Mouse (Mus musculus) testis, postnatal 10 days (tissue): ENCODE data around the gene Hoxd12.

ENCODE experiments used
- DNase-seq: peaks from one replicate; pipeline ENCODE4 v3.0.0; 2021; ENCODE audit warnings: low spot score

Hoxd12 gene

DNA sequence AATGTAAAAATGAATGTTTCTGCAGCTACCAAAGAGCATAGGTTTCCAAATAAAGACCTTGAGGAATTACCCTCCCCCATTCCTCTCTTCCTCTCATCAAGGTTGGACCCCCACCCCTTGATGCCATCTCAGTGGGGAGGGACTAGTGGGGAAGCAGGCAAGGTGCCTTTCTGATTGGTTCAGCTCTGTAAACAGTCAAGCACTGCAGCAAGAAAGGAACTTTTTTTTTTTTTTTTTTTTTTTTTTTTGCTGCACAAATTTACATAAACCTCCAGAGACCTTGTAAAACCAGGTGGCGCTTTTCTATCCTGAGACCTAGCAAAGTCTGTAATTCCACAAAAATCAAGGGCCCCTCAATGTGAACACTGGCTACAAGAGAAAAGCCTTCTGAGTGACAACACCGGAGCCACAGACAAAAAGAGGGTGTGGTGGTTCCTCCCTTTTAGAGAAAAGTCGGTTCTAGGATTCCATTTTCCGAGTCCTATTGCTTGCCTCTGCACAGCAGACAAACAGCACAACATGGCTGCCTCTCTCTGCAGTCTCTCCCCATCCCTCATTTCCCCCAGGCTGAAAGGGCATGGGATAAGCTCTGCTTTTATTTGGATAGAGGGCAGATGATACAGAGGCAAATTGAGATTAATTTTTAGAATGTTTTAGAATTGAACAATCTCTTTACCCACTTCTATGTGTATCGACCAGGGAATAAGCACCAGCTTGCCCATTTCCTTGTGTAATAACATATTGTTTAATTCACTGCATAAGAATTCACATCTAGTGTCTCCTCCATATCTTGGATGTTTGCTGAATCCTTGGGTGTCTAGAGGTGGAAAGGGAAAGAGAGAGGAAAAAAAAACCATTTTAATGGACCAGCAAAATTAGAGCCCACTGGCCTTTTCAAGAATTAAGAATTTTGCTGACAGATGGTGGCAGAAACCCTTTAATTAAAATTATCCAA lies 34.9 kb downstream of the Hoxd12 start:
- peak; percentile 36 for DNase-seq

DNA sequence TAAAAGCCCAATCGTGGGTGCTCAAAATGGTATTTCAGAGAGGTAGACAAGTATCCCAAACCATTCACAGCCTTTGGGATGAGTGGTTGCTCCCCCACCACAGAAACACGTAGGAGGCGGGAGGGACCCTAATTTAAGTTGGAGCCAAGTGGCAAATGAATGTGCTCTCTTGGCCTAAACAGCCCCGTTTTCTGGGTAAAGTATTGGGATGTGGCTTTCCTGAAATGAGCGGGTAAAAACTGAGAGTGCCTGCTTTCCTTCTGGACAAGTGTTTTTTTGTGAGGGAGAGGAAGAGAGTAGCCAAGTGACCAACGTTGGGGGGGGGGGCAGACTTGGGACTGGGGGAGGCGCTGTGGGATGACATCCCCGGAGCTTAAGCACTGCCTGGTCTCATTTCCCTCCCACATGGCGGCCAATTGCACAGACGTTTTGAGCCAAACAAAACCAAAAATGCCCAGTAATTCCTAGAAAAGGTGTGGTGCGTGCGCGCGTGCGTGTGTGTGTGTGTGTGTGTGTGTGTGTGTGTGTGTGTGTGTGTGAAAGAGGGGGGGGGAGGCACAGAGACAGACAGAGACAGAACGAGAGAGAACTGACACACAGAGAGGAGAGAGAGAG lies 36.2 kb downstream of the Hoxd12 start:
- peak; percentile 45 for DNase-seq

DNA sequence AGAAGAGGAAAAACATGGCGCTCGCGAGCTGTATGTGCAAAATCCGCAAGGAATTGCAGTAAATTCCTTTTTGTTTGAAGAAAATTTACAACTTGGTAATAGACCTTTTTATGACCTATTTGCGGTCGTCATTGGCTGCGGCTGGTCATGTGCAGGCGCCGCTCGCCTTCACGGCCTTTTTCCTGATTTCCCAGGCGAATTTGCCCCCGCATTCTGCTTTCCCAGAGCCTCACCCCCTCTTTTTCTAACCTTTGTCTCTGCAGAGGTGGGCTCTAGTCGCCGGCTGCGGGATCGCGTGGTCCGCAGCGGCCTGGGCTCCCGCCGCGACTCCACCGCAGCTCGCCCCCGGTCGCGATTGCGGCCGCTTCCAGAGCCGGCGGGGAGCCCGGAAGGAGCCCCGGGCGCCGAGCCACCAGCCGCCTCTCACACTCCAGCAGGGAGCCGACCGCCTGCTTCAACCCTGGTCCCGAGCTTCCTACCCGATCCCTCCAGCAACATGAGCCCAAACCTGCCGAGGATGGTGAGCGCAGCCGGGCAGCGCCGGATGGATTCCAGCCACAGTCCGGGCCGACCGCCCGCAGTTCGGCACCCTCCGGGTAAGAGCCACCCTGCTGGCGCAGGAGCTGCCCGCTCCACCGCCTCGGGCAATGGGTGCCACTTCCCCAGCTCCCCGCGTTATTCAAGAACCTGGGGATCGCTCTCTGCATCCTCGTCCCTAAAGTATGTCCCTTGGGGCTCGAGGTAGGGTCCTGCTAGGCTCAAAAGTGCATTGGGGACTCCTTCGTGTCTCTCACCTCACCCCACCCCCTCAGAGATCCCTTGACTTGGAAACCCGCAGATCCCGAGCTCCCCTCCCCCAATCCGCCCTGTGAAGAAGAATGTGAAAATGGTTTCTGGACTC lies 37.2 kb downstream of the Hoxd12 start, which contains the start of the genes Hoxd3 and Hoxd4:
Gene Hoxd3 (plus strand): TSS at position 207 of the 901 bp plus-strand sequence.
Gene Hoxd4 (plus strand): TSS at position 209 of the 901 bp plus-strand sequence.
- DNase-seq, result peak; percentile 68

DNA sequence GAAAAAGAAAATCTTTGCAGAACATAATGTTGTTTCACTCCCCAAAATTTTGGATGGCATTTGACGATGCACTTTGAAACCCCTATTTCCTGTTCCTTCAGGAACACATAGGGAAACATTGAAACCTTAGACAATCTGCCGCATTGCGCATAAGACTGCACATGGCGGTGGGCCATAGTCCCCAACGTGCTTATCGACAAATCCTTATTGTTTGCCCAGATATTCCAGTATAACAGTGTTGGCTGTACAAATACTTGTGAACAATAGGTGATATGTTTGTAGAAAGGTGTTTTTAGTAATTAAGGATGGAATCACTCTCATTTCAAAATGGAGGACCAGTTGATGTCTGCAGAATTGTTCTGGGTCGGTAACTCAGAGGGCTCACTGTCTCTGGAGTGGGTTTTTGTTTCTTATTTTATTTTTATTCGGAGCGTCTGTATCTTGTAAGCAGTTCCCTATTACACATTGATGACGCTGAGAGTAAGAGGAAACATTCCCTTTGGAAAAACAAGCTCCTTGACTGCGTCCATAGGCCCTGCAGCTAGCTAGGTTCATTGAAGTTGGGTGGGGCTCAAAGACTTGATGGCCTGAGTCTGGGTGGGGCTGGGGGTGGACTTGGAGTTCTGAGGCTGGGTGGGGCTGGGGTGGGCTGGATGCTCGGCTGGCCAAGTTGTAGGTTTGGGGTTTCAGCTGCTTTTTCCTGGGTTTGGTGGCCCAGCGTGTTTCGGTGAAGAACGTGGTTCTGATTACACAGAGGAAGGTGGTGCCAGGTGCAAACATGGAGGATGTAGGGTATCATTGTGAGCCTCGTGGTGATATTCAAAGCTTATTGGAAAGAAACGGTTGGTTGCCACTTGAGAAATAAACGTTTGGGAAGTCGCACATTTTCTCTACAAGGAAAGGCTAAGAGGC lies 38.7 kb downstream of the Hoxd12 start:
- peak; percentile 40 for DNase-seq

DNA sequence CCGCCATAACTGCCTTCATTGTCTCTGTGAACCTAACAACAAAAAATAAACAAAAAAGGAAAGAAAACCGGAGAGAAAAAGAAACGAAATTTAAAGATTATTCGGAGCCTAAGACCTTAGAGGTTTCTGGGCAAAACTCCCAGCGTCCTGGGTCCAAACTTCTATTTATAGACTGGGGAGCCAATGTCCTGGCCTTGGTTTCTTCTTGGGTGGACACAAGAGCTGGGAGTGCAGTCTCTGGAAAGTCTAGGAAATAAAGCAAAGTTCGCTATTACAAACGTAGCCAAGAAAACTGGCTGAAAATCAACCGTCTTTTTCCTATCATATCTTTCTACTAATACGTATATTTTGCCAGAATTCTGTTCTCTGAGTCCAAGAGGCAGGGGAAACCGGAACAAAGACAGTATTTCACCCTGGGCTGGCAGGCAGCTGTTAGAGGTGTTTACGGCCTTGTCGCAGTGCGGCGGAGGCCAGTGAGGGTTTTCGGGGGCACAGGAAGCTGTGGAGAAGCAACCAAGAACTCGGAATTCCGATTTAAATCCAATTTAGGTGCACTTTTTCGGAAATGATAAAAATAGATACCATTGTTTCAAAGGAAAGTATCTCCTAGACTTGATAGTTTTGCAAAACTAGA lies 39.5 kb downstream of the Hoxd12 start:
- peak; percentile 48 for DNase-seq

DNA sequence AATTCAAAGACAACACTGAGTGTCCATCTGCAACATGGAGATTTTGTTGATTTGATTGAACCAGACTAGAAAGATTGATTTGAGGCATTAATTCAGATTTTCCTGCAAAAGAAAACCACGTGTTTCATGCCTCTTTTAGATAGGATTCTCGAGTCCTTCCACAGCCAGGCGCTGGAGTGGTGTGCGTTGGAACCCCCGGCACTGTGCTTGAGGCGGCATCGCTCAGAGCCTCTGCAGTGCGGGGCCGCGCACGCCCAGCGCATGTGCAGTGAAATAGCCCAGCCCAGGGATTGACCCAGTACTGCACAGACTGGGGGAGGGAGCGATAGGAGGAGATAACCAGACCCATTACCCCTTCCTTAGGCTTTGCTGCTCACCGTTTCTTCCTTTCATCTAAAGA lies 40.1 kb downstream of the Hoxd12 start:
- DNase-seq, result peak; percentile 55

DNA sequence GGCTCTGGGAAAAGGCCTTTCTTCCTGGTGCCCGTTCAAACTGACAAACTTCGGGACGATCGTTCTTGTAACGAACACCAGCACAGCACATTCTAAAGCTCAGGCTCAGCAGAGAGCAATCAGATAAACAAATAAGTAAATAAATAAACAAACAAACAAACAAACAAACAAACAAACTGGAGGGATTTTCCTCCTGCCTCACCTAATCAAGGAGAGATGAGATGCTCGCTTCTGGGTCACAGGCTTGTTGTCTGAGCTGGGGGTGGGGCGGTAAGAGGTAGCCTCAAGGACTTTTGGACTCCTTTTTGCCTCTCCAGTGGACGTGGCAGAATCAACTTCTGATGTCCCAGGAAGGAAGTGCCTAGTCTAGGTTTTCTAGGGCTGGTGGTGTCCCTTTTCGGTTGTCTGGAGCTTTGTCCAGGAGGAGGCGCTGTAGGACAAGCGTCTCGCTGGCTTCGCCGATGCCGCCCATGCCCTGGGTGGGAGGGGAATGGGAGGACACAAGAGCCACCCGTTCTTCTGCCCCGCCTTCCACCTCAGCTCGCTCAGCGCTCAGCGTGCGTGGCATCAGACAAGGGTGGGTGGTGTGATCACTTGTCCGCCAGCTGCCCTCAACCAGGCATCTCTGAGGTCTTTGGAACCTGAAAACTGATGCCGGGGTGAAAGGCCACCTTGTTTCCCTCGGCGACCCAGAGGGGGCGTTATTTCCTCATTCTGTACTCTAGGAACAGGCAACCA lies 40.9 kb downstream of the Hoxd12 start:
- peak; percentile 98 for DNase-seq

DNA sequence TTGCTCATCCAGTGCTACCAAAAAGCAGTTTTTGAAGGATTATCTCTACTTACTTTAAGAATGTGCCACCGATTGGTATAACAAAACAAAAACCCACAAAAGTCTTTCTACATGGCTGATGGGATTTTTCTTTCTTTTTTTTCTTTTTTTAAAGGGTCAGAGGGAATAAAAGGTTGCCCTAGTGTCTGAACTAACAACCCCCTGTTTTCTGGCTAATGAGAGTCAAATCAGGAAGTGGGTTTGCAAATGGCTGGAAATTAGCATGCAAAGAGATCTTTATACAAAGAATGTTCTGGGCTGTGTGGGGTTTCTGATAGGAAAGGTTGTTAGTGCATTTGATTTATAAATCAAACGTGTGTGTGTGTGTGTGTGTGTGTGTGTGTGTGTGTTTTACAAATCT lies 45.6 kb downstream of the Hoxd12 start:
- DNase-seq, result no peak

DNA sequence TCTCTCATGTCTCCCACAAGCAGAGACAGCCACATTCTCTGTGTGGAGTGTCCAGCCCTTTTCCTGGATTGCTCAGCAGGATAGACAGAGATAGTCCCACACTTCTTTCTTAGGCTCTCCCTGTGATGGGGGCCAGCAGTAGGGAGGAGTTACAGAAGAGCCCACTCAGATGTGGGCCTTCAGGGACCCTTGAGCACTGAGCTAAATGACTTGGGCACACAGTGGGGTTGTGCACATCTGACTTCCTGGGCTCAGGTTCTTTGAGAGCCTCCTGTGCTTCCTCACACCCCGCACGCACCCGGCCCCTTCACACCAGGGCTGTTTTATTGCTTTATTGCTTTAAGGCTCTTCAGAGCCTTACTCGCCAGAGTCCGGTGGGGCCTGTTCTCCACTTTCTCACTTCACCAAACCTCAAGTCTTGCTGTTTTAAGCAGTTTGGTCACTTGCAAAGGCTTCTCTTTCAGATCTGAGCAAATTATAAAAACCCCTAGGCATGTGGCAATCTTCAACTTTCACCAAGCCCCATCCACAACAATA lies 46.2 kb downstream of the Hoxd12 start:
- peak; percentile 29 for DNase-seq

DNA sequence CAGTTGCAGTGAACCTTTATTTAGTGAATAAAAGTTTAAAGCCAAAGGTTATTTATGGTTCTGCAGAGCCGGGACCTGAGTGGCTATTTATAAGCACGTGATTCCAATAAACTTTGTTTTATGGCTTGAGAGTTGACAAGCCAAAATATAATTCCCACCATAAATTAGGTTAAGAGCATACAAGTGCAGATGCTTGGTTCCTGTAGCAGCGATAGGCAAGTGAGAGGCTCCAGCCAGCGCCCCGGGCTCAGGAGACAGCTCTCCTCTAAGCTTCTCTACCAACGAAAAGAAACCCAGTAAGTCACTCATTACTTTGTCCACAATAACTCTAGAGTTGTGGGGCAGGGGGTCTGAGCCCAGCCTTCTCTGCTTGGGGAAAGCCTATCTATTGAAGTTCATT lies 47.1 kb downstream of the Hoxd12 start:
- peak; percentile 32 for DNase-seq

DNA sequence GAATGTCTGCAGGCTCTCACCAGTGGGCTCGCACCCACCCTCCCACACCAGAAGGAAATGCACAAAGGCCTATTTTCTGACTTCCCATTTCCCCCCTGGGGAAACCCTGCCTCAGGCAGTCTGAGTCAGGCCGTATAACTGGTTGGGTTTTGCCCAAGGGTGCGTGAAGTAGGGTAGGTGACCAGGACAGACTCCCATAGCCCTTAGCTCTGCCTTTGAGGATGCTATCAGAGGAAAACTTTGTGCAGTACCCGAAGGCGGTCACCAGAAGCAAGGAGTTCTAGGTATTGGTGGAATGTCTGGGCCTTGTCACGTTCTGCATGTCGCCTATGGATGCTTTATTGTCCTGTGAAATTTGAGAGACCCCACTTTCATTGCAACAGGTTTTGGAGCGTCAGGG lies 48.1 kb downstream of the Hoxd12 start:
- DNase-seq, result peak; percentile 32

DNA sequence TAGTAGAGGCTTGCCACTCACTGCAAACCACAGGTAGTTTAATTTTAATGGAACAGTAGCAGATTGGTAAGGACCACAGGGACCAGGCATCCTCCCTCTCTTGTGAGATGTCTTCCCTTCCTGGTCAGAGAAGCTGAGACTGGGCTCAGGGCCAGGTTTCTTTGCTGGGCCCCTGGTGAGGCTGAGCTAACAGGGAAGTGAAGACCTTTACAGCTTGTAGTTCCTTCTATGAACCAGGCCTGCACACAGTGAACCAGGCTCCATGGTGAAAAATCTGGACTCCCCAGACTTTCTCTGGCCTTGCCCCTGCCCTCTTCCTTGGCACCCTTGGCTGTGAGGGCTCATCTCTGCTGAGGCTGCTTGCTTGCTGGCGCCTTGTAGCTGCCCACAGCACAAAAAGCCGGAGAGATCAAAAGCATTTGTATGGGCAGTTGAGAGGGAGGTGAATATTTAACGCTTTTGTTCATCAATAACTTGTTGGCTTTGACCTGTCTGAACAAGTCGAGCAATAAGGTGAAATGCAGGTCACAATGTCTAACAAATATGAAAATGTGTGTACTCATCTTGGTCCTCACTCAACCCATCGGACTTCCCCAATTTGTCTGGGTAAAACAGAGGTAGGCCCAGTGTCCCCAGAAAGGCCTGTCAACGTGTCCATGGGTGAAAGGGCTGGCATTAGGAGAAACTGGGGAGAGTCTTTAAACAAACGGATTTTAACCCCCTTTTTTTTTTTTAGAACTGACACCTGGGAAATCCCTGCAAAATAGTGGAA lies 49.6 kb downstream of the Hoxd12 start:
- no peak for DNase-seq

DNA sequence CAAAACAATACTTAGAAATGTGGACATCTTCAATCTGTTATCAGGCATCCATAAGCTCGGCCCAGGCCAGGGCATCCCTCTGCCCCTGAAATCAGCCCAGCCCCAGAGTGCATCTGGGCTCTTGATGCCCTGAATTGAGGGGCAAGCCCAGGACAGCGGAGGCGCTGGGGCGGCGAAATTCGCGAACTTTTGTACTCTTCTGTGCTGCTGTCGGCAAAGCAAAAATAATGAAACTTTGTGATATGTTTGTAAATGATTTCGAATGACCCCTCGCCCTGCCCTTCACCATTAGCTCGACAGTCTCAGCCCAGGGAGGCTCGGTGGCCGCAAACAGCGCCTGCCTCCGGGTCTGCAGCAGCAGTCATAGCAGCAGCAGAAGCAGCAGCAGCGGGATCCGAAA lies 50.4 kb downstream of the Hoxd12 start:
- no peak for DNase-seq

DNA sequence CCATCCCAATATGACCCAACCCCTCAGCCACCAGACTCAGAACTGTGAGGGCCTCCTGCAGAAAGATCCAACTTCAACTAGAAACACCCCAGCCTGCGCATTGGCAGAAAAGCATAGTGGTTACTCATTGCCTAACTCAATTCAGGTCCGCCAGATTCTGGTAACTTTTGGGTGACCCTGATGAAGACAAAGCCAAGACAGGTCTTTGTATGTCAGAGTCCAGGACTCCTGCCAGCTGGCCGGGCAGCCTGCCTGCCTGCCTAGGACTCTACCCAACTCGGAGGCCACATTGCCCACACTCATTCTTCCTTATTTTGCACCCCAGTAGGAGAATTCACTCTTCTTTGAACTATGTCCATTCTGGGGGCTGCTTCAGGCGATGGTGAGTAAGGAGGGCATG lies 51.7 kb downstream of the Hoxd12 start, which contains the start of gene Gm28230:
Gene Gm28230 (plus strand): TSS at position 178 of the 400 bp plus-strand sequence.
- no peak for DNase-seq

DNA sequence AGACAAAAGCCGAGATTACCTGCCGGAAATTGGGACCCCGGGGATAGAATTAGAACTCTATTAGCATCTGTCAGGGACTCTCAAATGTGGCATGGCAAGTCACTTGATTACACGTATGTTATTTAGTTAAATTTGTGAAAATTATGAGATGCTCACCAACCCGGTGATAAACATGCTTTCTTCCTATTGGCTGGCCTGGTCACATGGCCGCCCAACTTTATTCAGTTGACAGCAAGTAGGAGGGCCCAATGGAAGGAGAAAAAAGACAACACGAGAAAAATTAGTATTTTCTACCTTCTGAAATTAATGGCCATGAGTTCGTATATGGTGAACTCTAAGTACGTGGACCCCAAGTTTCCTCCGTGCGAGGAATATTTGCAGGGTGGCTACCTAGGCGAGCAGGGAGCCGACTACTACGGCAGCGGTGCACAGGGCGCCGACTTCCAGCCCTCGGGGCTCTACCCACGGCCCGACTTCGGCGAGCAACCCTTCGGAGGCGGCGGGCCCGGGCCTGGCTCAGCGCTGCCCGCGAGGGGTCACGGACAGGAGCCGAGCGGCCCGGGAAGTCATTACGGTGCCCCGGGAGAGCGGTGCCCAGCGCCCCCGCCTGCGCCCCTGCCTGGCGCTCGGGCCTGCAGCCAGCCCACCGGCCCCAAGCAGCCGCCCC lies 52.3 kb downstream of the Hoxd12 start:
- DNase-seq, result no peak
